Mouse (Mus musculus) CH12.LX (cell line): ENCODE data around the gene Dgkd. TPM values are rescaled to one million over a fixed set of nuclear protein-coding genes. Genes with fewer than 3 reads are reported as not detected.

Source experiments
- DNase-seq: peaks from one replicate; pipeline ENCODE4 v3.0.0-alpha.2; 2013; ENCODE audit errors: extremely low read depth
- H3K27ac ChIP-seq: 2 replicates; pipeline ENCODE4 v1.5.1; 2012; ENCODE audit warnings: low read depth, mild to moderate bottlenecking, control low read depth, moderate library complexity; ENCODE audit not compliant: insufficient read depth
- H3K27me3 ChIP-seq: replicated peaks from 2 replicates; pipeline ENCODE3; 2012; ENCODE audit warnings: inconsistent platforms
- H3K36me3 ChIP-seq, 2 experiments: replicated peaks in 1 of 2; 2 replicates each; pipeline versions ENCODE3 to v1.6.1; 2012; ENCODE audit warnings: inconsistent platforms in 1 of 2, low read length in 1 of 2, mild to moderate bottlenecking in 1 of 2, mixed read lengths in 1 of 2, moderate library complexity in 1 of 2; ENCODE audit not compliant: control insufficient read depth in 1 of 2, insufficient read depth in 1 of 2
- H3K4me1 ChIP-seq, 2 experiments: 2 replicates each; pipeline ENCODE4 v1.6.1; 2012; ENCODE audit warnings: inconsistent platforms in 1 of 2, moderate library complexity in 1 of 2; ENCODE audit not compliant: insufficient read depth in 2 of 2, control insufficient read depth in 1 of 2
- H3K4me2 ChIP-seq: 2 replicates; pipeline ENCODE4 v1.6.1; 2012; ENCODE audit warnings: low read depth, mild to moderate bottlenecking, control low read depth; ENCODE audit not compliant: poor library complexity, insufficient read depth, severe bottlenecking
- H3K4me3 ChIP-seq, 3 experiments: fragments of 150-350 bp in 1 of 3; sonication (generic) in 1 of 3; replicated peaks in 1 of 3; 2 replicates each; pipeline versions ENCODE3 to v1.5.1; 2011 to 2012; ENCODE audit warnings: low read depth in 2 of 3, low read length in 2 of 3, mild to moderate bottlenecking in 2 of 3, moderate library complexity in 2 of 3, control low read depth in 1 of 3, improper control_type of control experiment in 1 of 3, inconsistent platforms in 1 of 3, mixed read lengths in 1 of 3; ENCODE audit not compliant: poor library complexity in 1 of 3
- H3K79me2 ChIP-seq: replicated peaks from 2 replicates; pipeline ENCODE4 v1.6.1; 2012; ENCODE audit warnings: mild to moderate bottlenecking, moderate library complexity; ENCODE audit not compliant: control insufficient read depth, poor library complexity, insufficient read depth, severe bottlenecking; ENCODE audit errors: extremely low read depth
- H3K9ac ChIP-seq: 2 replicates; pipeline ENCODE4 v1.6.1; 2012; ENCODE audit warnings: low read depth, mild to moderate bottlenecking, control low read depth, moderate library complexity; ENCODE audit not compliant: insufficient read depth
- H3K9me3 ChIP-seq: replicated peaks from 2 replicates; pipeline ENCODE3; 2012; ENCODE audit warnings: low read length, inconsistent platforms, mixed read lengths
- CHD1 ChIP-seq: IDR thresholded peaks from 2 replicates; pipeline ENCODE4 v1.6.1; 2012; ENCODE audit warnings: low read depth, low read length, improper control_type of control experiment, inconsistent platforms
- E2F4 ChIP-seq: IDR thresholded peaks from 2 replicates; pipeline ENCODE4 v1.6.1; 2011; ENCODE audit warnings: low read depth, low read length, improper control_type of control experiment; ENCODE audit not compliant: insufficient replicate concordance
- IRF4 ChIP-seq: IDR thresholded peaks from 2 replicates; pipeline ENCODE4 v1.6.1; 2014; ENCODE audit warnings: low read depth, mild to moderate bottlenecking, inconsistent platforms, low read length, improper control_type of control experiment
- JUND ChIP-seq: conservative IDR thresholded peaks from 2 replicates; pipeline ENCODE4 v1.6.1; 2011; ENCODE audit warnings: low read depth, low read length, improper control_type of control experiment
- MEF2A ChIP-seq: IDR thresholded peaks from 2 replicates; pipeline ENCODE4 v1.6.1; 2014; ENCODE audit warnings: low read depth, mild to moderate bottlenecking, inconsistent platforms, low read length, improper control_type of control experiment, borderline replicate concordance
- NELFE ChIP-seq: IDR thresholded peaks from 2 replicates; pipeline ENCODE4 v1.6.1; 2011; ENCODE audit warnings: low read depth, low read length, improper control_type of control experiment
- NRF1 ChIP-seq: IDR thresholded peaks from 2 replicates; pipeline ENCODE4 v1.6.1; 2014; ENCODE audit warnings: low read depth, mild to moderate bottlenecking, inconsistent platforms, low read length, improper control_type of control experiment, moderate library complexity
- POLR2A ChIP-seq: IDR thresholded peaks from 2 replicates; pipeline ENCODE4 v1.6.1; 2011; ENCODE audit warnings: low read depth, mild to moderate bottlenecking, improper control_type of control experiment, low read length
- POLR2AphosphoS2 ChIP-seq: IDR thresholded peaks from 2 replicates; pipeline ENCODE4 v1.6.1; 2011; ENCODE audit warnings: low read depth, low read length, improper control_type of control experiment
- RCOR1 ChIP-seq: conservative IDR thresholded peaks from 2 replicates; pipeline ENCODE4 v1.6.1; 2012; ENCODE audit warnings: low read depth, mild to moderate bottlenecking, inconsistent platforms, low read length, improper control_type of control experiment
- SIN3A ChIP-seq: IDR thresholded peaks from 2 replicates; pipeline ENCODE4 v1.6.1; 2012; ENCODE audit warnings: low read length, improper control_type of control experiment, inconsistent platforms
- TBP ChIP-seq: conservative IDR thresholded peaks from 2 replicates; pipeline ENCODE4 v1.6.1; 2011; ENCODE audit warnings: low read depth, low read length, improper control_type of control experiment
- TCF12 ChIP-seq: IDR thresholded peaks from 2 replicates; pipeline ENCODE4 v1.6.1; 2014; ENCODE audit warnings: low read depth, mild to moderate bottlenecking, inconsistent platforms, low read length, improper control_type of control experiment
- USF1 ChIP-seq: IDR thresholded peaks from 2 replicates; pipeline ENCODE4 v1.6.1; 2014; ENCODE audit warnings: low read depth, mild to moderate bottlenecking, inconsistent platforms, low read length, improper control_type of control experiment
- USF2 ChIP-seq: conservative IDR thresholded peaks from 2 replicates; pipeline ENCODE4 v1.6.1; 2011; ENCODE audit warnings: low read depth, low read length, improper control_type of control experiment
- ZC3H11A ChIP-seq: IDR thresholded peaks from 2 replicates; pipeline ENCODE4 v1.6.1; 2012; ENCODE audit warnings: low read depth, mild to moderate bottlenecking, inconsistent platforms, low read length, improper control_type of control experiment
- ZNF384 ChIP-seq: IDR thresholded peaks from 2 replicates; pipeline ENCODE4 v1.6.1; 2012; ENCODE audit warnings: low read depth, low read length, improper control_type of control experiment, inconsistent platforms
- dilution Hi-C: fragments of 300-500 bp; cut with MboI; formaldehyde crosslinking; loops from 2 replicates; pipeline ENCODE4 v1.14.3; 2020; ENCODE audit warnings: low sequenced_read_pairs; ENCODE audit not compliant: extremely low pct_unique_long_range_greater_than_20kb, extremely low pct_ligation_motif_present
- in situ Hi-C: fragments of 300-500 bp; cut with MboI; formaldehyde crosslinking; loops from 3 replicates; pipeline ENCODE4 v1.14.3; 2019; ENCODE audit warnings: low sequenced_read_pairs, low pct_ligation_motif_present, low pct_unique_long_range_greater_than_20kb, mixed read lengths
- polyA plus RNA-seq: library from polyadenylated mRNA; unstranded; fragments of >175 nt; gene quantifications from 2 replicates; pipeline ENCODE4 v1.2.1, GENCODE M21; 2012; ENCODE audit warnings: low read depth; ENCODE audit not compliant: insufficient read length
- total RNA-seq, 2 experiments: library from RNA; depleted of rRNA; stranded (reverse); fragments of 300-350 nt in 1 of 2; fragments of >200 nt in 1 of 2; gene quantifications; 2 replicates each; pipeline ENCODE4 v1.2.3; 2012 to 2014

Dgkd gene
- total and polyA plus RNA-seq, 3 experiments = 57.5 to 89.9 (median 73.8) TPM

GRCm38 (mm10) chr1:87876065-87876464, 23.0 kb downstream of the Dgkd start:
- no peak overlapping the region for H3K9ac ChIP-seq
- H3K4me1 ChIP-seq = peaks cover 48 to 96% of the 10 kb centered on the region in 2 experiments
- H3K36me3 ChIP-seq = peaks cover 0 to 24% of the 10 kb centered on the region in 2 experiments
- dilution Hi-C loops (no loop called here), in situ Hi-C loops (no loop called here)
- peak overlapping the region; percentile 7 for H3K4me2 ChIP-seq
- TF ChIP-seq E2F4 (no peak), NELFE (no peak), ZNF384 (no peak), POLR2A (no peak), USF2 (no peak), NRF1 (no peak), CHD1 (no peak), TBP (no peak)
- no peaks in the 10 kb centered on the region for H3K27me3 ChIP-seq
- peak overlapping the region; percentile 47; the same call in 1 of the 2 replicates for H3K27ac ChIP-seq
- H3K4me3 ChIP-seq = no peak overlapping the region
- H3K79me2 ChIP-seq = peaks cover 95% of the 10 kb centered on the region
- no peaks in the 10 kb centered on the region for H3K9me3 ChIP-seq
- DNase-seq = no peak

- Histone ChIP-seq H3K4me2 (peak overlapping the region; percentile 86), H3K4me3 (peak overlapping the region in 1 of 3 experiments; percentile 1)
- TF ChIP-seq MEF2A (peak; percentile 96), RCOR1 (no peak), IRF4 (peak; percentile 25; the same call in 1 of the 2 replicates)
- TF ChIP-seq, all 38 proteins: peak for 2
- no peak for DNase-seq
- no peaks in the 10 kb centered on the region for H3K9me3 ChIP-seq
- in situ Hi-C loops = no loop called here
- H3K36me3 ChIP-seq = peaks cover 6 to 35% of the 10 kb centered on the region in 2 experiments
- H3K27ac ChIP-seq = peak overlapping the region; percentile 57
- no peaks in the 10 kb centered on the region for H3K27me3 ChIP-seq
- H3K9ac ChIP-seq = no peak overlapping the region
- peaks cover 48 to 89% of the 10 kb centered on the region in 2 experiments for H3K4me1 ChIP-seq
- dilution Hi-C loops = no loop called here
- peaks cover 91% of the 10 kb centered on the region for H3K79me2 ChIP-seq
Observed at GRCm38 (mm10) chr1:87877552-87878283, 24.6 kb downstream of the Dgkd start.

- no peak for TF ChIP-seq JUND
- no peak for TF ChIP-seq TCF12
- no peak for TF ChIP-seq CHD1
- no peak for TF ChIP-seq ZC3H11A
- no peak for TF ChIP-seq USF1
- no peak for TF ChIP-seq RCOR1
- TF ChIP-seq POLR2AphosphoS2 = no peak
- TF ChIP-seq SIN3A = no peak
- TF ChIP-seq MEF2A = no peak
- H3K27me3 ChIP-seq = no peaks in the 10 kb centered on the region
- H3K9ac ChIP-seq = 0 out of 2 replicates have a peak overlapping the region, but pooled peaks have one; percentile 9
- no peak overlapping the region for H3K4me3 ChIP-seq
- in situ Hi-C loops (no loop called here), dilution Hi-C loops (no loop called here)
- peaks cover 81% of the 10 kb centered on the region for H3K79me2 ChIP-seq
- peaks cover 48 to 78% of the 10 kb centered on the region in 2 experiments for H3K4me1 ChIP-seq
- no peaks in the 10 kb centered on the region for H3K9me3 ChIP-seq
- peaks cover 9 to 48% of the 10 kb centered on the region in 2 experiments for H3K36me3 ChIP-seq
- H3K27ac ChIP-seq = no peak overlapping the region
- peak overlapping the region; percentile 86 for H3K4me2 ChIP-seq
- no peak for DNase-seq
Observed at GRCm38 (mm10) chr1:87879034-87879433, 25.9 kb downstream of the Dgkd start.
